Mouse (Mus musculus): ENCODE data around the gene Parpbp. TPM values are rescaled to one million over a fixed set of nuclear protein-coding genes. Genes with fewer than 3 reads are reported as not detected.

Parpbp gene
- total and polyA plus RNA-seq, 3 experiments = 16.9 to 35.0 (median 19.8) TPM

- Histone ChIP-seq H3K4me3 (replicated peaks in 1 of 3; ENCODE audit: low read depth in 2 of 3, low read length in 2 of 3, poor library complexity in 1 of 3) (no peak overlapping the region), H3K9me3 (replicated peaks; ENCODE audit: low read length) (peaks cover 2% of the 10 kb centered on the region), H3K4me1 (ENCODE audit: control insufficient read depth in 1 of 2, insufficient read depth in 2 of 2) (no peaks in the 10 kb centered on the region), H3K9ac (ENCODE audit: insufficient read depth, low read depth) (no peak overlapping the region), H3K27ac (ENCODE audit: insufficient read depth, low read depth) (no peak overlapping the region), H3K36me3 (replicated peaks in 1 of 2; ENCODE audit: control insufficient read depth in 1 of 2, insufficient read depth in 1 of 2, low read length in 1 of 2) (peaks cover 22 to 66% of the 10 kb centered on the region in 2 experiments), H3K27me3 (replicated peaks) (no peaks in the 10 kb centered on the region), H3K79me2 (replicated peaks; ENCODE audit: control insufficient read depth, extremely low read depth, insufficient read depth, poor library complexity, severe bottlenecking) (no peaks in the 10 kb centered on the region), H3K4me2 (ENCODE audit: insufficient read depth, low read depth, poor library complexity, severe bottlenecking) (no peak overlapping the region)
- in situ Hi-C loops (cut with MboI; ENCODE audit: low pct_ligation_motif_present, low pct_unique_long_range_greater_than_20kb, low sequenced_read_pairs) = no loop called here
- TF ChIP-seq KAT2A (IDR thresholded peaks at IDR 0.05; ENCODE audit: insufficient replicate concordance, low read length) = no peak
- TF ChIP-seq SMC3 (IDR thresholded peaks at IDR 0.05; ENCODE audit: low read depth, low read length) = no peak
- TF ChIP-seq UBTF (IDR thresholded peaks at IDR 0.05; ENCODE audit: low read depth, low read length) = no peak
- no peak for TF ChIP-seq POLR2AphosphoS2 (IDR thresholded peaks at IDR 0.05; ENCODE audit: low read depth, low read length)
- TF ChIP-seq CTCF (conservative IDR thresholded peaks at IDR 0.05 in 1 of 2, IDR thresholded peaks at IDR 0.05 in 1 of 2; ENCODE audit: low read depth in 2 of 2, low read length in 2 of 2) = no peak
- TF ChIP-seq ZNF384 (IDR thresholded peaks at IDR 0.05; ENCODE audit: low read depth, low read length) = no peak
- no peak for TF ChIP-seq E2F4 (IDR thresholded peaks at IDR 0.05; ENCODE audit: insufficient replicate concordance, low read depth, low read length)
- no peak for DNase-seq (ENCODE audit: extremely low read depth)
- dilution Hi-C loops (cut with MboI; ENCODE audit: extremely low pct_ligation_motif_present, extremely low pct_unique_long_range_greater_than_20kb, low sequenced_read_pairs) = no loop called here
Observed at GRCm38 (mm10) chr10:88167438-88168077, 20.8 kb upstream of the Parpbp start.

GRCm38 (mm10) chr10:88166158-88166557 lies 19.4 kb upstream of the Parpbp start:
- dilution Hi-C loops (cut with MboI; ENCODE audit: extremely low pct_ligation_motif_present, extremely low pct_unique_long_range_greater_than_20kb, low sequenced_read_pairs) (no loop called here), in situ Hi-C loops (cut with MboI; ENCODE audit: low pct_ligation_motif_present, low pct_unique_long_range_greater_than_20kb, low sequenced_read_pairs) (no loop called here)
- H3K27me3 ChIP-seq (replicated peaks) = no peaks in the 10 kb centered on the region
- no peaks in the 10 kb centered on the region for H3K79me2 ChIP-seq (replicated peaks; ENCODE audit: control insufficient read depth, extremely low read depth, insufficient read depth, poor library complexity, severe bottlenecking)
- H3K9me3 ChIP-seq (replicated peaks; ENCODE audit: low read length) = peaks cover 2% of the 10 kb centered on the region
- H3K4me3 ChIP-seq (replicated peaks in 1 of 3; ENCODE audit: low read depth in 2 of 3, low read length in 2 of 3, poor library complexity in 1 of 3) = no peak overlapping the region
- DNase-seq (ENCODE audit: extremely low read depth) = no peak
- no peaks in the 10 kb centered on the region for H3K4me1 ChIP-seq (ENCODE audit: control insufficient read depth in 1 of 2, insufficient read depth in 2 of 2)
- no peak overlapping the region for H3K9ac ChIP-seq (ENCODE audit: insufficient read depth, low read depth)
- peaks cover 23 to 62% of the 10 kb centered on the region in 2 experiments for H3K36me3 ChIP-seq (replicated peaks in 1 of 2; ENCODE audit: control insufficient read depth in 1 of 2, insufficient read depth in 1 of 2, low read length in 1 of 2)
- H3K4me2 ChIP-seq (ENCODE audit: insufficient read depth, low read depth, poor library complexity, severe bottlenecking) = no peak overlapping the region
- TF ChIP-seq SMC3 (IDR thresholded peaks at IDR 0.05; ENCODE audit: low read depth, low read length) (0 out of 2 replicates have a peak, but pooled peaks have one; percentile 8), GABPA (IDR thresholded peaks at IDR 0.05; ENCODE audit: insufficient replicate concordance, low read depth, low read length) (no peak), CTCF (conservative IDR thresholded peaks at IDR 0.05 in 1 of 2, IDR thresholded peaks at IDR 0.05 in 1 of 2; ENCODE audit: low read depth in 2 of 2, low read length in 2 of 2) (peak; percentile 24 to 40; a peak in 2 of 4 replicates)
- H3K27ac ChIP-seq (ENCODE audit: insufficient read depth, low read depth) = no peak overlapping the region

DNA sequence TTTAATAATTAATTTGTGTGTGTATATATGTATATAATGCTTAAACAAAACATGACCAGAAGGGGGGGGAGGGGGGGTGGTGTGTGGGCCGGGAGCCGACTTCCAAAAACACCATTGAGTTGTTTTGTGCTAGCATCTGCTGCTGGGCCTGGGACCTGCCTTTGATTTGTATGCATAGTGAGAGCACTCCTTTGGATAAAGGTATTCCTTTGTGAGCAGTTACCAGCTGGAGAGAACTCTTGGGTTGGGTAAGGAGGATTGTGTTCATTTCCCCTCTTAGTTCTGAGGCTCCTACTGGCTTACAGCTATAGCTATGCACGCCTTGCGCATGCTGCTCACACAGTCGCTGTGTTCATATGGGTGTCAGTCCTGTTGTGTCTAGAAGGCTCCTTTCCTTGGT lies 15.9 kb upstream of the Parpbp start:
- Histone ChIP-seq H3K4me1 (ENCODE audit: control insufficient read depth in 1 of 2, insufficient read depth in 2 of 2) (no peaks in the 10 kb centered on the region), H3K79me2 (replicated peaks; ENCODE audit: control insufficient read depth, extremely low read depth, insufficient read depth, poor library complexity, severe bottlenecking) (no peaks in the 10 kb centered on the region), H3K27ac (ENCODE audit: insufficient read depth, low read depth) (no peak overlapping the region), H3K4me2 (ENCODE audit: insufficient read depth, low read depth, poor library complexity, severe bottlenecking) (no peak overlapping the region), H3K36me3 (replicated peaks in 1 of 2; ENCODE audit: control insufficient read depth in 1 of 2, insufficient read depth in 1 of 2, low read length in 1 of 2) (peaks cover 33 to 75% of the 10 kb centered on the region in 2 experiments), H3K9ac (ENCODE audit: insufficient read depth, low read depth) (no peak overlapping the region), H3K27me3 (replicated peaks) (no peaks in the 10 kb centered on the region), H3K4me3 (replicated peaks in 1 of 3; ENCODE audit: low read depth in 2 of 3, low read length in 2 of 3, poor library complexity in 1 of 3) (no peak overlapping the region), H3K9me3 (replicated peaks; ENCODE audit: low read length) (peaks cover 2% of the 10 kb centered on the region)
- dilution Hi-C loops (cut with MboI; ENCODE audit: extremely low pct_ligation_motif_present, extremely low pct_unique_long_range_greater_than_20kb, low sequenced_read_pairs) = no loop called here
- in situ Hi-C loops (cut with MboI; ENCODE audit: low pct_ligation_motif_present, low pct_unique_long_range_greater_than_20kb, low sequenced_read_pairs) = no loop called here
- DNase-seq (ENCODE audit: extremely low read depth) = no peak
- TF ChIP-seq GABPA (IDR thresholded peaks at IDR 0.05; ENCODE audit: insufficient replicate concordance, low read depth, low read length) = no peak
- TF ChIP-seq RAD21 (IDR thresholded peaks at IDR 0.05; ENCODE audit: low read depth, low read length) = no peak
- no peak for TF ChIP-seq TCF12 (IDR thresholded peaks at IDR 0.05; ENCODE audit: low read depth, low read length)
- TF ChIP-seq HCFC1 (IDR thresholded peaks at IDR 0.05; ENCODE audit: low read depth, low read length) = no peak
- no peak for TF ChIP-seq JUND (conservative IDR thresholded peaks at IDR 0.05; ENCODE audit: low read depth, low read length)
- no peak for TF ChIP-seq USF1 (IDR thresholded peaks at IDR 0.05; ENCODE audit: low read depth, low read length)
- TF ChIP-seq ELF1 (IDR thresholded peaks at IDR 0.05; ENCODE audit: low read depth, low read length) = no peak
- TF ChIP-seq POLR2A (IDR thresholded peaks at IDR 0.05; ENCODE audit: low read depth, low read length) = no peak
- no peak for TF ChIP-seq ZNF384 (IDR thresholded peaks at IDR 0.05; ENCODE audit: low read depth, low read length)
- no peak for TF ChIP-seq EP300 (IDR thresholded peaks at IDR 0.05; ENCODE audit: low read length)
- no peak for TF ChIP-seq BHLHE40 (IDR thresholded peaks at IDR 0.05; ENCODE audit: low read depth, low read length)
- TF ChIP-seq POLR2AphosphoS2 (IDR thresholded peaks at IDR 0.05; ENCODE audit: low read depth, low read length) = no peak
- TF ChIP-seq SIN3A (IDR thresholded peaks at IDR 0.05; ENCODE audit: low read length) = no peak
- TF ChIP-seq CHD2 (IDR thresholded peaks at IDR 0.05; ENCODE audit: low read length) = no peak
- TF ChIP-seq ZKSCAN1 (IDR thresholded peaks at IDR 0.05; ENCODE audit: borderline replicate concordance, low read depth, low read length) = no peak
